Mouse (Mus musculus): ENCODE measurements around the gene Lgals8. TPM values are rescaled to one million over a fixed set of nuclear protein-coding genes. Genes with fewer than 3 reads are reported as not detected.

Lgals8 gene
- 10.2 and 12.7 TPM in 2 replicates for polyA plus RNA-seq (2014; fragmentation: Nextera tagmentation; extraction: Ambion mirVana)

GRCm38 (mm10) chr13:12464844-12465243, at the start of gene Lgals8:
Gene Lgals8, minus strand, starts transcription at chr13:12464944.
- Histone ChIP-seq H3K4me3 (ENCODE audit: low read depth, low read length) (no peak within 1 kb of the TSS), H3K36me3 (ENCODE audit: control insufficient read depth, insufficient read depth, low read length) (no peaks in the 10 kb centered on the region), H3K4me2 (no peak within 1 kb of the TSS), H3K27ac (ENCODE audit: low read depth, low read length) (no peak within 1 kb of the TSS), H3K27me3 (ENCODE audit: control insufficient read depth, insufficient read depth, low read length) (no peaks in the 10 kb centered on the region), H3K9ac (ENCODE audit: low read depth, low read length) (no peak within 1 kb of the TSS), H3K4me1 (ENCODE audit: control insufficient read depth, insufficient read depth, low read length) (no peaks in the 10 kb centered on the region), H3K9me3 (replicated peaks; ENCODE audit: control insufficient read depth, low read length) (no peaks in the 10 kb centered on the region)
- no peak for ATAC-seq (replicated peaks; ENCODE audit: insufficient number of reproducible peaks, low FRiP score, low TSS enrichment)
- WGBS (ENCODE audit: insufficient replicate concordance): 78% methylated on average over 1 of the region's 1 CpGs

GRCm38 (mm10) chr13:12511189-12511965, 46.6 kb upstream of the Lgals8 start:
- no peak for ATAC-seq (replicated peaks; ENCODE audit: insufficient number of reproducible peaks, low FRiP score, low TSS enrichment)
- Histone ChIP-seq H3K4me1 (ENCODE audit: control insufficient read depth, insufficient read depth, low read length) (no peaks in the 10 kb centered on the region), H3K9me3 (replicated peaks; ENCODE audit: control insufficient read depth, low read length) (no peaks in the 10 kb centered on the region), H3K4me3 (ENCODE audit: low read depth, low read length) (no peak overlapping the region), H3K4me2 (no peak overlapping the region), H3K27ac (ENCODE audit: low read depth, low read length) (no peak overlapping the region), H3K9ac (ENCODE audit: low read depth, low read length) (no peak overlapping the region), H3K36me3 (ENCODE audit: control insufficient read depth, insufficient read depth, low read length) (no peaks in the 10 kb centered on the region), H3K27me3 (ENCODE audit: control insufficient read depth, insufficient read depth, low read length) (no peaks in the 10 kb centered on the region)
- WGBS (ENCODE audit: insufficient replicate concordance): 55% methylated on average over 9 of the region's 9 CpGs

GRCm38 (mm10) chr13:12510032-12510431, 45.3 kb upstream of the Lgals8 start:
- Histone ChIP-seq H3K4me2 (no peak overlapping the region), H3K4me3 (ENCODE audit: low read depth, low read length) (no peak overlapping the region), H3K27ac (ENCODE audit: low read depth, low read length) (no peak overlapping the region), H3K4me1 (ENCODE audit: control insufficient read depth, insufficient read depth, low read length) (0 out of 2 replicates have a peak, but pooled peaks cover 2% of the 10 kb centered on the region), H3K27me3 (ENCODE audit: control insufficient read depth, insufficient read depth, low read length) (no peaks in the 10 kb centered on the region), H3K9ac (ENCODE audit: low read depth, low read length) (no peak overlapping the region), H3K9me3 (replicated peaks; ENCODE audit: control insufficient read depth, low read length) (no peaks in the 10 kb centered on the region), H3K36me3 (ENCODE audit: control insufficient read depth, insufficient read depth, low read length) (no peaks in the 10 kb centered on the region)
- ATAC-seq (replicated peaks; ENCODE audit: insufficient number of reproducible peaks, low FRiP score, low TSS enrichment): no peak
- WGBS (ENCODE audit: insufficient replicate concordance): 69% methylated on average over 6 of the region's 6 CpGs

- H3K36me3 ChIP-seq (ENCODE audit: control insufficient read depth, insufficient read depth, low read length): no peaks in the 10 kb centered on the region
- 83% methylated on average over 6 of the region's 6 CpGs for WGBS (ENCODE audit: insufficient replicate concordance)
- H3K4me2 ChIP-seq: no peak overlapping the region
- H3K4me1 ChIP-seq (ENCODE audit: control insufficient read depth, insufficient read depth, low read length): peaks cover 2% of the 10 kb centered on the region; the same call in 1 of the 2 replicates
- no peak overlapping the region for H3K9ac ChIP-seq (ENCODE audit: low read depth, low read length)
- no peak overlapping the region for H3K27ac ChIP-seq (ENCODE audit: low read depth, low read length)
- ATAC-seq (replicated peaks; ENCODE audit: insufficient number of reproducible peaks, low FRiP score, low TSS enrichment): no peak
- no peak overlapping the region for H3K4me3 ChIP-seq (ENCODE audit: low read depth, low read length)
- no peaks in the 10 kb centered on the region for H3K27me3 ChIP-seq (ENCODE audit: control insufficient read depth, insufficient read depth, low read length)
- H3K9me3 ChIP-seq (replicated peaks; ENCODE audit: control insufficient read depth, low read length): no peaks in the 10 kb centered on the region
Observed at GRCm38 (mm10) chr13:12507426-12507825, 42.7 kb upstream of the Lgals8 start.

GRCm38 (mm10) chr13:12505359-12505758, 40.6 kb upstream of the Lgals8 start:
- Histone ChIP-seq H3K4me3 (ENCODE audit: low read depth, low read length) (no peak overlapping the region), H3K9me3 (replicated peaks; ENCODE audit: control insufficient read depth, low read length) (no peaks in the 10 kb centered on the region), H3K27ac (ENCODE audit: low read depth, low read length) (no peak overlapping the region), H3K4me2 (no peak overlapping the region), H3K4me1 (ENCODE audit: control insufficient read depth, insufficient read depth, low read length) (peaks cover 2% of the 10 kb centered on the region; the same call in 1 of the 2 replicates), H3K9ac (ENCODE audit: low read depth, low read length) (no peak overlapping the region), H3K27me3 (ENCODE audit: control insufficient read depth, insufficient read depth, low read length) (no peaks in the 10 kb centered on the region), H3K36me3 (ENCODE audit: control insufficient read depth, insufficient read depth, low read length) (no peaks in the 10 kb centered on the region)
- no peak for ATAC-seq (replicated peaks; ENCODE audit: insufficient number of reproducible peaks, low FRiP score, low TSS enrichment)
- WGBS (ENCODE audit: insufficient replicate concordance): 54% methylated on average over 3 of the region's 3 CpGs

GRCm38 (mm10) chr13:12503238-12503751, 38.6 kb upstream of the Lgals8 start:
- Histone ChIP-seq H3K36me3 (ENCODE audit: control insufficient read depth, insufficient read depth, low read length) (no peaks in the 10 kb centered on the region), H3K27ac (ENCODE audit: low read depth, low read length) (no peak overlapping the region), H3K27me3 (ENCODE audit: control insufficient read depth, insufficient read depth, low read length) (no peaks in the 10 kb centered on the region), H3K9me3 (replicated peaks; ENCODE audit: control insufficient read depth, low read length) (no peaks in the 10 kb centered on the region), H3K9ac (ENCODE audit: low read depth, low read length) (no peak overlapping the region), H3K4me1 (ENCODE audit: control insufficient read depth, insufficient read depth, low read length) (peaks cover 2% of the 10 kb centered on the region; the same call in 1 of the 2 replicates), H3K4me2 (no peak overlapping the region), H3K4me3 (ENCODE audit: low read depth, low read length) (no peak overlapping the region)
- no peak for ATAC-seq (replicated peaks; ENCODE audit: insufficient number of reproducible peaks, low FRiP score, low TSS enrichment)
- 67% methylated on average over 11 of the region's 11 CpGs for WGBS (ENCODE audit: insufficient replicate concordance)

- ATAC-seq (replicated peaks; ENCODE audit: insufficient number of reproducible peaks, low FRiP score, low TSS enrichment): no peak
- Histone ChIP-seq H3K4me3 (ENCODE audit: low read depth, low read length) (no peak overlapping the region), H3K36me3 (ENCODE audit: control insufficient read depth, insufficient read depth, low read length) (no peaks in the 10 kb centered on the region), H3K27ac (ENCODE audit: low read depth, low read length) (no peak overlapping the region), H3K9me3 (replicated peaks; ENCODE audit: control insufficient read depth, low read length) (no peaks in the 10 kb centered on the region), H3K27me3 (ENCODE audit: control insufficient read depth, insufficient read depth, low read length) (no peaks in the 10 kb centered on the region), H3K4me1 (ENCODE audit: control insufficient read depth, insufficient read depth, low read length) (peaks cover 2% of the 10 kb centered on the region; the same call in 1 of the 2 replicates), H3K4me2 (no peak overlapping the region), H3K9ac (ENCODE audit: low read depth, low read length) (no peak overlapping the region)
- 45% methylated on average over 4 of the region's 4 CpGs for WGBS (ENCODE audit: insufficient replicate concordance)
Observed at GRCm38 (mm10) chr13:12502665-12503237, 38.0 kb upstream of the Lgals8 start.

- Histone ChIP-seq H3K4me2 (no peak overlapping the region), H3K27ac (ENCODE audit: low read depth, low read length) (no peak overlapping the region), H3K27me3 (ENCODE audit: control insufficient read depth, insufficient read depth, low read length) (no peaks in the 10 kb centered on the region), H3K4me1 (ENCODE audit: control insufficient read depth, insufficient read depth, low read length) (no peaks in the 10 kb centered on the region; the same call in 1 of the 2 replicates), H3K9ac (ENCODE audit: low read depth, low read length) (no peak overlapping the region), H3K9me3 (replicated peaks; ENCODE audit: control insufficient read depth, low read length) (no peaks in the 10 kb centered on the region), H3K4me3 (ENCODE audit: low read depth, low read length) (no peak overlapping the region), H3K36me3 (ENCODE audit: control insufficient read depth, insufficient read depth, low read length) (no peaks in the 10 kb centered on the region)
- 80% methylated on average over 7 of the region's 7 CpGs for WGBS (ENCODE audit: insufficient replicate concordance)
- no peak for ATAC-seq (replicated peaks; ENCODE audit: insufficient number of reproducible peaks, low FRiP score, low TSS enrichment)
Observed at GRCm38 (mm10) chr13:12499107-12499506, 34.4 kb upstream of the Lgals8 start.
